Mouse (Mus musculus): Measurements from ENCODE around the gene Rnf7.

DNA sequence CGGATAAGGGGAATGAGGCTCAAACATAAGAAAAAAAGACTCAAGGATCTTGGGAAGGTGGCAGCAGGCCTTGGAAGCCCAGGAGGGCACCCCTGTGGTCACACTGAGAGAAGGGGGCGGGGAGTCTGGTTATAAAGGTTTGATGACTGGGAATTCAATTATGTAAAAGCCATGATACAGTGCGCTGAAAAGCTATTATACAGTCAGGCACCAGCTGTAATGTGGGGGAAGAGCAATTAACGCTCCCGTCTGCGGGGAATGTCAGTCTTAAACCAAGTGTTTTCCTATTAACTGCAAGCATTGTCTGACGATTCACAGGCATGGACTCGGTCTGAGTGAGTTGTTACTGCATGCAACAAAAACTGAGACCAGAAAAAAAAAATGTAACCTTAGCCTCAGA is 22.9 kb downstream of the Rnf7 start:
- TF ChIP-seq CTCF (IDR thresholded peaks at IDR 0.05; ENCODE audit: control insufficient read depth, insufficient read depth, insufficient replicate concordance, low read depth, low read length): no peak
- no peak for TF ChIP-seq POLR2A (IDR thresholded peaks at IDR 0.05; ENCODE audit: control insufficient read depth, low read depth, low read length)
